Mouse (Mus musculus): ENCODE data around the gene Sema4f.

DNA sequence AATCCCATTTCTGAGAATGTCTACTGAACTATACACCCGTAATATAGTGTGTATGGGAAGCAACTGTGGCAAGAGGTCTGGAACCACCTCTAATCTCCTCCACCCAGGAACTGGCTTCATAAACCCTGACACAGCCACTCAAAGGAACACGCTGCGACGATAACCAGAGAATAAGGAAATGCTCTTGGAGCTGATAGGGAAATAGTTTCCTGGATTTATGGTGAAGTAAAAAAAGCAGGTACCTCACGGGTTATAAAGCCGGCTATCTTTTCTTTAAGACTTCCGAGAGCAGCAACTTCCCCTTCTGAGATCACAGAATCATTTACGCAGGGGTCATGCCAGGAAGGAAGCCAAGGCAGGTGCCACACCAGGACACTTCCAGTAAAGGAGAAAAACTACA lies 37.0 kb downstream of the Sema4f start:
- TF ChIP-seq CTCF (IDR thresholded peaks at IDR 0.05; ENCODE audit: low read depth) (no peak), EP300 (IDR thresholded peaks at IDR 0.05; ENCODE audit: low read depth) (no peak)

Measured in heart, postnatal 0 days (tissue).